Mouse (Mus musculus) gastrocnemius, postnatal 10 days (tissue): ENCODE measurements around the gene Fsip1. TPM values are rescaled to one million over a fixed set of nuclear protein-coding genes. Genes with fewer than 3 reads are reported as not detected.

ENCODE experiments used
- DNase-seq: peaks from one replicate; pipeline ENCODE4 v3.0.0; 2021; ENCODE audit warnings: mixed read lengths
- total RNA-seq, 2 experiments: library from RNA; stranded (reverse); gene quantifications; 2 replicates each; pipeline ENCODE4 v1.2.3; 2021

Gene Fsip1
- total RNA-seq, 2 experiments from 2014 or later = not detected

- no peak for DNase-seq
Observed at GRCm38 (mm10) chr2:118124437-118124836, 132.3 kb downstream of the Fsip1 start.

- no peak for DNase-seq
Observed at GRCm38 (mm10) chr2:118123743-118124142, 133.0 kb downstream of the Fsip1 start.

- no peak for DNase-seq
Observed at GRCm38 (mm10) chr2:118122291-118122690, 134.5 kb downstream of the Fsip1 start.

DNA sequence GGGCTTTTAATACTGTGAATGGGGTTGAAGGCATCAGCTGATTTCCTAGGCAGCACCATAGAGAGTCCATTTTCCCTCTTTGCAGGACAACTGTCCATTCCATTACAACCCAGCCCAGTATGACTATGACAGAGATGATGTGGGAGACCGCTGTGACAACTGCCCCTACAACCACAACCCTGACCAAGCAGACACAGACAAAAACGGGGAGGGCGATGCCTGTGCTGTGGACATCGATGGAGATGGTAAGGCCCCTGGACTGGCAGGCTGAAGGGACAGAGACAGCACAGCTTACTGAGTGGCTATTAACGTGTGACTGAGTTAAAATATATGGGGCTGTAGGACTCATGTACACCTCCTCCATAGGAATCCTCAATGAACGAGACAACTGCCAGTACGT, 136.0 kb downstream of the Fsip1 start:
- DNase-seq = no peak

DNA sequence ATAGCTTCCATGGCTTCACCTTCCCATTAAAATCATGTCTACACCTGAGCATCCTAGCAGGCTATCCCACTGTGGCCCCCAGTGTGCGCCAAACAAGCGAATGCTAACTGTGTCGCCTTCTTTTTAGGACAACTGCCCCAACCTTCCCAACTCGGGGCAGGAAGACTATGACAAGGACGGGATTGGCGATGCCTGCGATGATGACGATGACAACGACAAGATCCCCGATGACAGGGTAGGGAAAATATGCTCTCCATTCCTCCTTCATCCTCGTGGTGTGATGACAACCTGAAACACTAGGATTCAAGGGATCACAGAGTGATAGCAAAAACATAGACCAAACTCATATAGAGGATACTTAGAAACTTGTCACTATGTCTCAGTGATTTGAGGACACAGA, 136.7 kb downstream of the Fsip1 start:
- DNase-seq = no peak

GRCm38 (mm10) chr2:118119684-118120083, 137.1 kb downstream of the Fsip1 start:
- no peak for DNase-seq

DNA sequence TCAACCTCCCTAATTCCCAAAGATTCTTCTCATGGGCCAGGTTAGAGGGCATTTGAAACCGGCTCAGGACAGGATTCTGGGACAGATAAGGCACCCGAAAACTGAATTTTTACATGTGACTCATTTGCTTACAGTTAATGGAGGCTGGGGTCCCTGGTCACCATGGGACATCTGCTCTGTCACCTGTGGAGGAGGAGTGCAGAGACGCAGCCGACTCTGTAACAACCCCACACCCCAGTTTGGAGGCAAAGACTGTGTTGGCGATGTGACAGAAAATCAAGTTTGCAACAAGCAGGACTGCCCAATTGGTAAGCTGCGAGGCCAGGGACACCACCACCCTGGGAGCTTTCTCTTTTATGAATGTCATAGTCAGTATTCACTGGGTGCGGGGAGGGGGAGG, 138.3 kb downstream of the Fsip1 start:
- DNase-seq = no peak

DNA sequence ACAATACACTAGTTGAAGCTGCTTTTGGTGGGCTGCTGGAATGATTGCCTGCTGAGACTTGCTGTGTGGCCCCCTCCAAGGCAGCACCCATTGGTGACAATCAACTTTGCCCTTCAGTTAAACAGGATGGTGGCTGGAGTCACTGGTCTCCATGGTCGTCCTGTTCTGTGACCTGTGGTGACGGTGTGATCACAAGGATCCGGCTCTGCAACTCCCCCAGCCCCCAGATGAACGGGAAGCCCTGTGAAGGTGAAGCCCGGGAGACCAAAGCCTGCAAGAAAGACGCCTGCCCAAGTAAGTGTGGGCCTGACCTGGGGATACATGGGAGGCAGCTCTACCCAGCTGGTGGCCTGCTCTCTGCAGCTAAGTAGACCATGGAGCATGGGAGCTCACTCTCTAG, 138.7 kb downstream of the Fsip1 start:
- no peak for DNase-seq

DNA sequence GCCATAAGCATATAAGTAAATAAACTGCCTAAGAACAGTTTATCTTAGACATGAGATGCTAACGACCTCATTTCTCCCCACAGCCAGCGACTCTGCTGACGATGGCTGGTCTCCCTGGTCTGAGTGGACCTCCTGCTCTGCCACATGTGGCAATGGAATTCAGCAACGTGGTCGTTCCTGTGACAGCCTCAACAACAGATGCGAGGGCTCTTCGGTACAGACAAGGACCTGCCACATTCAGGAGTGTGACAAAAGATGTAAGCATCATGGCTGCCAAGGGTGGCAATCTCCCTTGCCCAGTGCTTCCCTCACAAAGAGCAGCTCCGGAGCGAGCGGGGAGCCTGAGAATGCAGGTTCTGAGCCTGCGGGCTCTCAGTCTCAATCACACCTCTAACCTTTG, 139.4 kb downstream of the Fsip1 start:
- no peak for DNase-seq

- no peak for DNase-seq
Observed at GRCm38 (mm10) chr2:118116754-118117290, 139.9 kb downstream of the Fsip1 start.

DNA sequence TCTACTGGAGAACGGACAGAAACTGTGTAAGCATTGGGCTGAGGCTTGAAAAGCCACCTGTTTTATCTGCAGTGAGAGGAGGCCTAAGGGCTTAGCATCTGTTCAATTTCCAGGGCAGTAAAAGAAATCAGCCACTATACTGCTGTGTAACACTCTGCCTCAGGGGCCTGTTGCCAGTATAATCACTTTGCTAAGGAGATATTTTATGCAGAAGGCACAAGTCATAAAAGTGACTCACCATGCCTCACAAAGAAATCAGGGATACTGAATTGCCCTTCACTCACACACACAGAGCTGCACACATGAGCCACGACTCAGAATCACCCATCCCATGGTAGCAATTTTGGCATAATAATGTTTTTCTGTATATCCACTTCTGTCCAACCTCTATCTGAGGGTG, 140.6 kb downstream of the Fsip1 start:
- no peak for DNase-seq

DNA sequence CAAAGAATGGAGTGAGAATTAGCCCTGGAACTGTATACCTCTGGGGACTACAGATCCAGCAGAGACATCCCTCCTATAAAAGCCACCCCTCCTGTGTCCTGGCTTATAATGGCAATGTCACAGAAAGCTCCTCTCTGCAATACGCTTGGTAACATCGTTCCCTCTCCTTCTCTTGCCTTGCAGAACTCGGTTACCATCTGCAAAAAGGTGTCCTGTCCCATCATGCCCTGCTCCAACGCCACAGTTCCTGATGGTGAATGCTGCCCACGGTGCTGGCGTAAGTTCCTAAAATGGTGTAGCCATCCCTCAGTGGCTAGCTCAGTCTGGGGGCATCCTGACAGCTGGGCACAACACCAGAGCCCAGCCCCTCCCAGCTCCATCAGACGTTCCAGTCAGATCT, 141.1 kb downstream of the Fsip1 start:
- no peak for DNase-seq

DNA sequence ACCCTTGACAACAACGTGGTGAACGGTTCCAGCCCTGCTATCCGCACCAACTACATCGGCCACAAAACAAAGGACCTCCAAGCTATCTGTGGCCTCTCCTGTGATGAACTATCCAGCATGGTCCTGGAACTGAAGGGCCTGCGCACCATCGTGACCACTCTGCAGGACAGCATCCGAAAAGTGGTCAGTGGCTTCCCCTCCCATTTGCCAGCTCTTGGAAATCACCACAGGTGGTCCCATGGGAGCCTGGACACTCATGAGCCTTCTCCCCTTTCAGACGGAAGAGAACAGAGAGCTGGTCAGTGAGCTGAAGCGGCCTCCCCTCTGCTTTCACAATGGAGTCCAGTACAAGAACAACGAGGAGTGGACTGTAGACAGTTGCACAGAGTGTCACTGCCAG, 142.1 kb downstream of the Fsip1 start:
- no peak for DNase-seq

DNA sequence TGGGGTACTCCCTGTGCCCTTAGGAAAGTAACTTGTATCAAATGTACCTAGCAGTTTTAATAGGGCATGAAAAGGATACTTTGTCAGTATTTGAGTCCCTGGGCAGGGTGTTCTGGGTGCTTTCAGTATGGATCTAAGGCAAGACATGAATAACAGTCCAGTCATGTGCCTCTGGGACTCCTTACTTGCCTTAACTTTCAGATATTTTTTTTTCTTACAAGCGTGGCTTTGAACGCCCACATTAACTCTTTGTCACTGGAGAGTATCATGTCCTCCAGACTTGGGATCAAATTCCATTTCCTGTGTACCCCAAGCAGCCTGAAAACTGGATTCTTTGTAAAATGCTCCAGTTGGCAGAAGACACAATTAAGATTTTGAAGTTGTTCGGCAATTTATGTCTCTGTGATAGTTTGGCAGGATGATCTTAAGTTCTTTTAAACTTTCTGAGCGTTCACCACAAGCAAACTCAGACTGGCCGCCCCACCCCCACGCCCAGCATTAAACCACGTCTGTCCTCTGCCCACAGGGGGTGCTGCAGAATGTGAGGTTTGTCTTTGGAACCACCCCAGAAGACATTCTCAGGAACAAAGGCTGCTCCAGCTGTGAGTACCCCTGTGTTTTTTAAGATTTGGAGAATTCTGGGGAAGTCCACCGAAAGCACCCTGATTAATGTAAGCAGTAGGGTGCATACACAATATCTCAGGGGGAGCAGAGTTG, 142.8 kb downstream of the Fsip1 start:
- DNase-seq = peak; percentile 39

- DNase-seq = no peak
Observed at GRCm38 (mm10) chr2:118112846-118113479, 143.8 kb downstream of the Fsip1 start.

GRCm38 (mm10) chr2:118112438-118112837, 144.3 kb downstream of the Fsip1 start:
- DNase-seq = no peak

DNA sequence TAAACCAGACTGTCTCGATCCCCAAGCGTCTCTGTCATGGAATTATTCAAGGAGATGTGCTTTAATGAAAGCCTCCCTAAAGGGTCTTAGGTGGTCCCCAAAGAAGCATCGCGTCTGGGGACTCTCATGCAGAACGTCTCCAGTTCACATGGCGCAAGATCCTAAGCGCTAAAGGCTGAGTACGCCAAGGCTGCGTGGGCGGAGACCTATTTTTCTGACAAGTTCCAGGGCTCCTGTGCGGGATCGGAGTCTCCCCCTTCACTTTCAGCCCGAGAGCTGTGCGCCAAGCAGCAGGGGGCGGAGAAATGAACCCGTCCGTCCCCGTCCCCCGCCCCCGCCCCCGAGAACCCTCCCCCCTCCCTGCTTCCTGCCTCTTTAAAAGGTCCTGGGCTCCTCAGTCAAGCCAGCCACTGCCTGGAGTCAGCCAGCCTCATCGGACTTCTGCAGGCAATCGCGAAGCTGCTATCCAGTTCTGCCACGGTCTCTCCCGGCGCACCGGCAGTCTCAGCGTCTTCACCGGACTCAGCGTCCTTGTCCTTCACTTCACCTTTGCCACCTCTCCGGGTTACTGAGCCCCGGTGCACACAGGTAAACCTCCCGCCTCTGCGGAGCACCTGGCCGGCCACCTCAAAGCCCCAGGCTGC, 145.2 kb downstream of the Fsip1 start, which contains the start of gene Thbs1:
TSS of gene Thbs1 (plus strand) at position 389 of the 644 bp plus-strand sequence.
- DNase-seq = peak; percentile 75

- peak; percentile 87 for DNase-seq
Observed at GRCm38 (mm10) chr2:118111116-118111487, 145.7 kb downstream of the Fsip1 start.

- DNase-seq = peak; percentile 45
Observed at GRCm38 (mm10) chr2:118110225-118110915, 146.4 kb downstream of the Fsip1 start.

DNA sequence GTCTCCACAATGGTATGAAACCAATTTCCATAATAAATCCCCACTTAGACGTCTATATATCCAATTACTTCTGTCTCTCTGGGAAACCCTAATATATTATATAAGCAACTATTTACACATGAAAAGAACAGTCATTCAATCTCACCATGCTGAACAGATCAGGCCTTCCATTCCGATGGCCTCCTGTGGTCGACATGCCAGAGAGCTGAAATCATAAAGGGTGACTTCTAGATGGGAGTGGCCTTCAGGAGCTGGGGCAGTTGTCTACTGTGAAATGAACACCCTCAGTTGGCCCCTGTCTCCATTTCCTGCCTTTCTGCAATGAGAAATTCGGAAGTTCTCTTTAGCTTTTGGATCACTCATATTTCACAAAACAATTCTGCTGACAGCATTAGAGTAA, 154.6 kb downstream of the Fsip1 start:
- no peak for DNase-seq

DNA sequence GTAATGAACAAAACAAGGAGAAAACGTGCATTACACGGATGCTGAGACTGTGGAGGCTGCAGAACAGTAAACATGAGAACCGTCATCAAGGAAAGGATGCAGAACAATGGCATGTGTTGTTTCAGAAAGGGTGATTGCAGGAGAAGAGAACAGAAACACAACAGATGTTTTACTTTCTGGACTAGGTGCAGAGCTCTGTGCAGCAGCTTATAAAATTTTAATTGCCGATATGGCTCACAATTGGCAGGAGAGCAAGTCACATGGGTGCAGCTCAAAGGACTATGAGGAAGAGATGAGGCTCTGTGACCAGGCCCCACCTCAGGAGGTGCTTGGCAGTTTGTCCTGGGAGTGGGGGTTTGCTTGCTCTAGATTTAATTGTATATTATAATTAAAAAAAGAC, 157.7 kb downstream of the Fsip1 start:
- DNase-seq = no peak

- DNase-seq = no peak
Observed at GRCm38 (mm10) chr2:118091226-118091625, 165.5 kb downstream of the Fsip1 start.
